Mouse (Mus musculus): ENCODE data around the gene Olfr559. TPM values are rescaled to one million over a fixed set of nuclear protein-coding genes. Genes with fewer than 3 reads are reported as not detected.
A peak's percentile ranks its signal among the peaks of the same experiment; 100 is the strongest.

The Olfr559 gene
- total and polyA plus RNA-seq, 3 experiments, result not detected

- TF ChIP-seq GATA2 (IDR thresholded peaks at IDR 0.05; ENCODE audit: borderline replicate concordance, low read depth, low read length) (no peak), GATA1 (IDR thresholded peaks at IDR 0.05; ENCODE audit: borderline replicate concordance, low read length) (no peak), TAL1 (conservative IDR thresholded peaks at IDR 0.05; ENCODE audit: low read depth, low read length) (no peak), POLR2AphosphoS5 (IDR thresholded peaks at IDR 0.05; ENCODE audit: insufficient replicate concordance, low read depth, low read length) (no peak), CTCF (IDR thresholded peaks at IDR 0.05; ENCODE audit: low read depth, low read length) (no peak)
- no peak for DNase-seq (ENCODE audit: low spot score)
- no peak for ATAC-seq (ENCODE audit: extremely low read depth, insufficient number of reproducible peaks, low FRiP score, poor library complexity, severe bottlenecking)
- Histone ChIP-seq H3K4me3 (ENCODE audit: low read depth, low read length) (no peak within 1 kb of the TSS), H3K4me1 (ENCODE audit: insufficient read depth, low read depth, low read length) (no peaks in the 10 kb centered on the region), H3K36me3 (replicated peaks) (no peaks in the 10 kb centered on the region), H3K9me3 (replicated peaks) (no peaks in the 10 kb centered on the region), H3K27me3 (ENCODE audit: insufficient read depth, low read length) (no peaks in the 10 kb centered on the region)
Measured at GRCm38 (mm10) chr7:102718970-102719369, 8.3 kb downstream of the Olfr559 start, which contains the start of gene Olfr33. Gene Olfr33, minus strand, starts transcription at chr7:102719070.

GRCm38 (mm10) chr7:102701915-102702314, 25.4 kb downstream of the Olfr559 start, which contains the start of gene Olfr558:
Gene Olfr558, plus strand, starts transcription at chr7:102702215.
- TF ChIP-seq POLR2AphosphoS5 (IDR thresholded peaks at IDR 0.05; ENCODE audit: insufficient replicate concordance, low read depth, low read length), result no peak
- TF ChIP-seq GATA2 (IDR thresholded peaks at IDR 0.05; ENCODE audit: borderline replicate concordance, low read depth, low read length), result no peak
- no peak for TF ChIP-seq TAL1 (conservative IDR thresholded peaks at IDR 0.05; ENCODE audit: low read depth, low read length)
- no peak for TF ChIP-seq GATA1 (IDR thresholded peaks at IDR 0.05; ENCODE audit: borderline replicate concordance, low read length)
- no peak for TF ChIP-seq CTCF (IDR thresholded peaks at IDR 0.05; ENCODE audit: low read depth, low read length)
- ATAC-seq (ENCODE audit: extremely low read depth, insufficient number of reproducible peaks, low FRiP score, poor library complexity, severe bottlenecking), result no peak
- Histone ChIP-seq H3K9me3 (replicated peaks) (no peaks in the 10 kb centered on the region), H3K4me1 (ENCODE audit: insufficient read depth, low read depth, low read length) (no peaks in the 10 kb centered on the region), H3K4me3 (ENCODE audit: low read depth, low read length) (no peak within 1 kb of the TSS), H3K27me3 (ENCODE audit: insufficient read depth, low read length) (peaks cover 27% of the 10 kb centered on the region), H3K36me3 (replicated peaks) (no peaks in the 10 kb centered on the region)
- DNase-seq (ENCODE audit: low spot score), result no peak

- ATAC-seq (ENCODE audit: extremely low read depth, insufficient number of reproducible peaks, low FRiP score, poor library complexity, severe bottlenecking), result no peak
- TF ChIP-seq CTCF (IDR thresholded peaks at IDR 0.05; ENCODE audit: low read depth, low read length) (no peak), POLR2AphosphoS5 (IDR thresholded peaks at IDR 0.05; ENCODE audit: insufficient replicate concordance, low read depth, low read length) (no peak), TAL1 (conservative IDR thresholded peaks at IDR 0.05; ENCODE audit: low read depth, low read length) (no peak), GATA1 (IDR thresholded peaks at IDR 0.05; ENCODE audit: borderline replicate concordance, low read length) (no peak), GATA2 (IDR thresholded peaks at IDR 0.05; ENCODE audit: borderline replicate concordance, low read depth, low read length) (no peak)
- H3K4me3 ChIP-seq (ENCODE audit: low read depth, low read length), result no peak overlapping the region
Measured at GRCm38 (mm10) chr7:102698461-102698860, 28.8 kb downstream of the Olfr559 start.

GRCm38 (mm10) chr7:102695358-102696125, 31.7 kb downstream of the Olfr559 start, which contains the start of gene Olfr557:
Gene Olfr557, plus strand, starts transcription at chr7:102695910.
- Histone ChIP-seq H3K27me3 (ENCODE audit: insufficient read depth, low read length) (peaks cover 10% of the 10 kb centered on the region), H3K4me3 (ENCODE audit: low read depth, low read length) (no peak within 1 kb of the TSS), H3K9me3 (replicated peaks) (no peaks in the 10 kb centered on the region), H3K36me3 (replicated peaks) (no peaks in the 10 kb centered on the region), H3K4me1 (ENCODE audit: insufficient read depth, low read depth, low read length) (no peaks in the 10 kb centered on the region)
- no peak for ATAC-seq (ENCODE audit: extremely low read depth, insufficient number of reproducible peaks, low FRiP score, poor library complexity, severe bottlenecking)
- TF ChIP-seq GATA1 (IDR thresholded peaks at IDR 0.05; ENCODE audit: borderline replicate concordance, low read length) (no peak), CTCF (IDR thresholded peaks at IDR 0.05; ENCODE audit: low read depth, low read length) (peak; percentile 89)
- DNase-seq (ENCODE audit: low spot score), result no peak

More at GRCm38 (mm10) chr7:102698461-102698860, 28.8 kb downstream of the Olfr559 start:
- Histone ChIP-seq H3K9me3 (replicated peaks) (no peaks in the 10 kb centered on the region), H3K36me3 (replicated peaks) (no peaks in the 10 kb centered on the region), H3K27me3 (ENCODE audit: insufficient read depth, low read length) (peaks cover 21% of the 10 kb centered on the region), H3K4me1 (ENCODE audit: insufficient read depth, low read depth, low read length) (no peaks in the 10 kb centered on the region)
- DNase-seq (ENCODE audit: low spot score), result no peak

GRCm38 (mm10) chr7:102686944-102687501, 40.3 kb downstream of the Olfr559 start, which contains the start of gene Trim68:
Gene Trim68, minus strand, starts transcription at chr7:102687327.
- H3K27me3 ChIP-seq (ENCODE audit: insufficient read depth, low read length), result no peaks in the 10 kb centered on the region
- H3K4me1 ChIP-seq (ENCODE audit: insufficient read depth, low read depth, low read length), result peaks cover 4% of the 10 kb centered on the region
- ATAC-seq (ENCODE audit: extremely low read depth, insufficient number of reproducible peaks, low FRiP score, poor library complexity, severe bottlenecking) (peak; percentile 99), DNase-seq (ENCODE audit: low spot score) (peak; percentile 87)
- H3K9me3 ChIP-seq (replicated peaks), result no peaks in the 10 kb centered on the region
- peaks cover 9% of the 10 kb centered on the region for H3K36me3 ChIP-seq (replicated peaks)
- TF ChIP-seq GATA1 (IDR thresholded peaks at IDR 0.05; ENCODE audit: borderline replicate concordance, low read length) (no peak), POLR2AphosphoS5 (IDR thresholded peaks at IDR 0.05; ENCODE audit: insufficient replicate concordance, low read depth, low read length) (no peak), GATA2 (IDR thresholded peaks at IDR 0.05; ENCODE audit: borderline replicate concordance, low read depth, low read length) (no peak), TAL1 (conservative IDR thresholded peaks at IDR 0.05; ENCODE audit: low read depth, low read length) (no peak), CTCF (IDR thresholded peaks at IDR 0.05; ENCODE audit: low read depth, low read length) (no peak)
- H3K4me3 ChIP-seq (ENCODE audit: low read depth, low read length), result peak within 1 kb of the TSS; percentile 71

GRCm38 (mm10) chr7:102681916-102682315, 45.4 kb downstream of the Olfr559 start:
- no peak for TF ChIP-seq POLR2AphosphoS5 (IDR thresholded peaks at IDR 0.05; ENCODE audit: insufficient replicate concordance, low read depth, low read length)
- no peak for TF ChIP-seq CTCF (IDR thresholded peaks at IDR 0.05; ENCODE audit: low read depth, low read length)
- no peak for TF ChIP-seq TAL1 (conservative IDR thresholded peaks at IDR 0.05; ENCODE audit: low read depth, low read length)
- no peak for TF ChIP-seq GATA1 (IDR thresholded peaks at IDR 0.05; ENCODE audit: borderline replicate concordance, low read length)
- no peak for TF ChIP-seq GATA2 (IDR thresholded peaks at IDR 0.05; ENCODE audit: borderline replicate concordance, low read depth, low read length)
- Histone ChIP-seq H3K27me3 (ENCODE audit: insufficient read depth, low read length) (no peaks in the 10 kb centered on the region), H3K4me1 (ENCODE audit: insufficient read depth, low read depth, low read length) (peaks cover 4% of the 10 kb centered on the region), H3K4me3 (ENCODE audit: low read depth, low read length) (no peak overlapping the region), H3K9me3 (replicated peaks) (no peaks in the 10 kb centered on the region), H3K36me3 (replicated peaks) (peaks cover 38% of the 10 kb centered on the region)
- ATAC-seq (ENCODE audit: extremely low read depth, insufficient number of reproducible peaks, low FRiP score, poor library complexity, severe bottlenecking), result no peak
- DNase-seq (ENCODE audit: low spot score), result no peak
